Mouse (Mus musculus): ENCODE results near the gene Msrb2.

DNA sequence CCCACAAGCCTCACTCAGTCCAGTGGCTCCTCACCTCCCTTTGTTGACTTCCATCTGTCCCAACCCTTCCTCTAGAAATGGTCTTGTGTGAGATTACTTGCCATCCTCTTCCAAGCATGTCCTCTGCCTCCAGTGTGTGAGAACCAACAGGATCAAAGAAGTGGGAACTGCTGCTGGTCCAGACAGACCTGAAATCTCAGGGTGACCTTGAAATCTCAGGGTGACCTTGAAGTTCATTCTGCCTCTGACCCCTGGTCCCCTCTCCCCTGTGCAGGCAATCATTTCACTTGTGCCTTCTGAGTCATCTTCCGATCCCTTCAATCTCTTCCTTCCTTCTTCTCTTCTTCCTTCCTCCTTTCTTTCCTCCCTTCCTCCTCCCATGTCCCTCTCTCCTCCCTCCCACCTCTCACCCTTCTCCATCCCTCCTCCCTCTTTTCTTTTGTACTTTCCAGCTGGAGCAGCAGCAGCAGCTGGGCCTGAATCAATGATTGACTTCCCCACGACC lies 9.3 kb downstream of the Msrb2 start:
- TF ChIP-seq EP300 (IDR thresholded peaks at IDR 0.05; ENCODE audit: low read depth) (no peak), CTCF (IDR thresholded peaks at IDR 0.05; ENCODE audit: low read depth) (no peak)
